Mouse (Mus musculus): ENCODE data around the gene Kat2b.

DNA sequence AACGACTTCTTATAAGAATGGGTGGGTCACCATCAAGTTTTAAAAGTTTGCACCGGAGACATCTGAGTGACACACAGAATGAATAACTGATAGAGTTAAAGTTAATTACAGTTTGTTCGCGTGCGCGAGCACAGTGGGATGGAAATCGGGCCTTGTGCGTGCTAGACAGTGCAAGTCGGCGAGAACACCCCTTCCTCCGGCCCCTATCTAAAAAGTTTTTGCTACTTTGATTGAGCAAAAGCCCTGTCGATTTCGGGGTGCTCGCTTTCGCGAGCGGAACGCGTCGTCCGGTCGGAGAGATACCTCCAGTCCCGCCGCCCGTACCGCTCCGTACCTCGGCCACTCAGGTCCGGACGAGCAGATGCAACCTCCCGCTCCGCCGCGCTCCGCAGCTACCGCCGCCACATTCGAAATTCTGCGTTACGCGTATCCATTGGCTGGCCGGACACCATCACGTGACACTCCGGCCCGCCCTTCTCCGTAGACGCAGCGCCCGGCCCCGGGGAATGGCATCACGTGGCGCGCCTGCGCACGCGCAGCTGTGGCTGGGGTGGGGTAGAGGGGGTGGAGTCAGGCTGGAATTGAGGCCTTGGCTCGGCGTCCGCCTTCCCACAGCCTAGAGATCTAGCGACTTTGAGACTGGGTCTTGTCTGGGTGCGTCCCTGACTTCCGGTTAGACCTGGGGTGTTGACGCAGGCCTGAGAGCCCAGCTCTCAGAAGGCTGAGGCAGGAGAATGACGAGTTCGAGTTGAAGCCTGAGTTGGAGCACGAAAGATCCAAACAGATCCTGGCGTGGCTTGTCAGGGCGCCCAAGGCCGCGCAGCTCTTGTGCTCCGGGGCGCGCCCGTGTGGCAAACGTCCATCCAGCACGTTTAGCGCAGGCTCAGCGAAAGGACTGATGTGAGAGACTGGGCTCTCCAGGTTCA, 122.5 kb downstream of the Kat2b start, which contains the start of gene Sgo1:
- peak; percentile 36; the same call in 1 of the 2 replicates for TF ChIP-seq CTCF (IDR thresholded peaks at IDR 0.05; ENCODE audit: extremely low read depth, insufficient read length, insufficient replicate concordance, low read depth, low read length)
- TF ChIP-seq POLR2A (IDR thresholded peaks at IDR 0.05; ENCODE audit: low read depth, low read length), result peak; percentile 78; the same call in 1 of the 2 replicates

All from small intestine, adult 2 months (tissue).